Mouse (Mus musculus) cortical plate, adult 2 months (tissue): ENCODE data around the gene Numa1.

Experiments
- CTCF ChIP-seq: fragments of 200-500 bp; IDR thresholded peaks from 2 replicates; pipeline ENCODE4 v1.5.1; 2011; ENCODE audit warnings: mild to moderate bottlenecking, control low read depth, low read length; ENCODE audit not compliant: insufficient read depth; ENCODE audit errors: extremely low read depth
- POLR2A ChIP-seq: fragments of 200-500 bp; IDR thresholded peaks from 2 replicates; pipeline ENCODE4 v1.6.1; 2011; ENCODE audit warnings: mild to moderate bottlenecking, low read length, control low read depth; ENCODE audit not compliant: insufficient read depth; ENCODE audit errors: extremely low read depth

DNA sequence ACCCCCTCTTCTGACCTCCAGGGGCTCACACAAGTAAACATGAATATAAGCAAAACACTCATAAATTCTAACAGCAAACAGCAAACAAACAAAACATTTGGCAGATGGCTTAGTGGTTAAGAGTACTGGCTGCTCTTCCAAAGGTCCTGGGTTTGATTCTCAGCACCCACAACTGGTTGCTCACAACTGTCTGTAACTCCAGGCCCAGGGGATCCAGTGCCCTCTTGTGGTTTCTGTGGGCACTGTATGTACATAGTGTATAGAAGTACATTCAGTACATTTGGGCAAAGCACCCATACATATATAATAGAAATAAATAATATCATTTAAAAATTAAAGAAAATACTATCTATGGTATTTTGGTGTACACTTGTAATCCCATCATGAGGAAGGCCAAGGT lies 31.1 kb upstream of the Numa1 start:
- TF ChIP-seq CTCF (no peak), POLR2A (no peak)
